Mouse (Mus musculus): ENCODE measurements around the gene Dclk2. TPM values are rescaled to one million over a fixed set of nuclear protein-coding genes. Genes with fewer than 3 reads are reported as not detected.

The Dclk2 gene
- polyA plus RNA-seq, 1 experiment from 2014 or later, result 0.44 TPM

DNA sequence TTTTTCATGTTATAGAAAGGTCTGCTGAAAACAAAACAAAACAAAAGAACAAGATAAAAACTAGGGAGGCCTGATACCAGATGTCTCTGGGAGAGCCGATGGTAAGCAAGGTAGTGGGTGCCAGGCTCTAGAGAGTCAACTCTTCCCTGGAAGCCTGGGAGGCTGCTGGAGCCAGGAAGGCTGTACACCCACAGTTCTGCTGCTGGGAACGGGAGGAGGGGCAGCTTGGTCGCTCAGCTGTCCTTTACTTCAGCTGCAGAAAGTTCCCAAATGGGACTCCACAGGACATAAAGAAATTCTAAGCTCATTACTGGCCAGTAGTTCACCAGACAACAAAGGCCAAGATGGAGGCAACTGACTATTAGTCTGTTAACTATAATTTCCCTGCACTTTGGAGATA lies 50.2 kb downstream of the Dclk2 start:
- 94% methylated on average over 3 of the region's 3 CpGs for WGBS (ENCODE audit: missing documents)
- H3K79me2 ChIP-seq (ENCODE audit: inconsistent target), result no peaks in the 10 kb centered on the region

DNA sequence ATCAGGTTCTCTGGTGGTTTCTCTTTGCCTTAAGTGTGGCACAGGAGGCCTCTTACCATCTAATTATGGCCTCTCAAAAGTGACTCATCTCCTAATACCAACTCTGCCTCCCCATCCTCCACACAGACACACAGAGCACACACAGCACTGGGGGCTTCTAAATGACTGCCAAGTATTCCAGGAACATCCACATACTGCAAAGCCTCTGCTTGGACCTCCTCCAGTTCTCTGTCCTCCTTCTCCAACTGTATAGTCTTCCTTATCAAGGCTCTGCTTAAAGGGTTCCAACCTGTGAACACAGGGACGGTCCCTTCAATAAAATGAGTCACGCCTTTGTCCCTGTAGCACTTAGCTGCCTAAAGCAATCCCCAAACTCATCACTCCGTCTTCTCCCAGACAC lies 51.9 kb downstream of the Dclk2 start:
- WGBS (ENCODE audit: missing documents), result 93% methylated on average over 3 of the region's 3 CpGs
- Histone ChIP-seq H3K4me3 (ENCODE audit: inconsistent target) (no peak overlapping the region), H3K36me3 (ENCODE audit: inconsistent target) (no peaks in the 10 kb centered on the region), H3K79me2 (ENCODE audit: inconsistent target) (no peaks in the 10 kb centered on the region), H3K27ac (no peak overlapping the region)

More for the DNA sequence above, 50.2 kb downstream of the Dclk2 start:
- H3K27ac ChIP-seq, result no peak overlapping the region
- no peak overlapping the region for H3K4me3 ChIP-seq (ENCODE audit: inconsistent target)
- H3K36me3 ChIP-seq (ENCODE audit: inconsistent target), result no peaks in the 10 kb centered on the region

DNA sequence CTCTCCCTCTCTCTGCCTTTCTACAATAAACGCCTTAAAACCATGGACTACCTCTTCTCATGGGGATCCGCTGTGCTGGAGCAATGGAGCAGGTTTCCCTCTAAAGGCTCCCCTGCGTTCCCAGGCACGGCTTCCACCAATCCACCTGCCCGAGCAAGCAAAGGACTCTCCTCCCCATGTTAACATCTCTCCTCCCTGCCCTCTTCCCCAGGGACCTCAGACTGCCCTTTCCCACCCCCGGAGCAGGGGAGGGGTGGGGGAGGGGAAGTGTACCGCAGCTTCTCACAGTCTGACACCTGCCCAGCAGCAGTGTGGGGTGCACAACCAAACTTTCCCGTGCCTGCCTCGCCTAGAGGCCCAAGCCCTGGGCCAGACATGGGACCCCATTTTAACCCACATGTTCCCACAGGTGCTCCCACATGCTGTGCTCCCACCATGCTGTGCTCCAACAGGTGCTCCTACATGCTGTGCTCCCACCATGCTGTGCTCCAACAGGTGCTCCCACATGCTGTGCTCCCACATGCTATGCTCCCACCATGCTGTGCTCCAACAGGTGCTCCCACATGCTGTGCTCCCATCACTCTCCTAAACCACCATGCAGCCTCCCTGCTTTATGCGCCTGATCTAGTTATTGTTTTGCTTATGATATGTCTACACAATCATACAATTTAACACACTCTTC lies 57.2 kb downstream of the Dclk2 start:
- Histone ChIP-seq H3K27ac (no peak overlapping the region), H3K36me3 (ENCODE audit: inconsistent target) (no peaks in the 10 kb centered on the region), H3K4me3 (ENCODE audit: inconsistent target) (no peak overlapping the region), H3K79me2 (ENCODE audit: inconsistent target) (no peaks in the 10 kb centered on the region)
- WGBS (ENCODE audit: missing documents), result 84% methylated on average over 10 of the region's 10 CpGs

DNA sequence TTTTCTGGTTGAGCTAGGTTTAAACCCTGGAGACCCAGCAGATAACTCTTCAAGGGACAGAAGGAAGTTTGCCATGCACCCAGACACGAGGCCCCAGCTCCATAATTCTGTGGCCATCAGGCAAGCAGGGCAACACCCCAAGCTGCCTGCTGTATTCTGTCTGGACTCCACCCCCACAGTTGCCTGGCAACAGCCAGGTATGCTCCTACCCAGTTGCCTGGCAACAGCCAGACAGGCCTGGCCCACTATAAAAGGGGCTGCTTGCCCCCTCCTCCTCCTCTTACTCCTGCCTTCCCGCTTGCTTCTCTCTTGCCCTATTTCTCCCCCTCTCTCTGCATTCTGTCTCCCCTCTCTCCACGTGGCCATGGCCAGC lies 57.7 kb downstream of the Dclk2 start:
- 71% methylated on average over 3 of the region's 3 CpGs for WGBS (ENCODE audit: missing documents)
- H3K4me3 ChIP-seq (ENCODE audit: inconsistent target), result no peak overlapping the region
- no peaks in the 10 kb centered on the region for H3K79me2 ChIP-seq (ENCODE audit: inconsistent target)
- no peak overlapping the region for H3K27ac ChIP-seq
- H3K36me3 ChIP-seq (ENCODE audit: inconsistent target), result no peaks in the 10 kb centered on the region

DNA sequence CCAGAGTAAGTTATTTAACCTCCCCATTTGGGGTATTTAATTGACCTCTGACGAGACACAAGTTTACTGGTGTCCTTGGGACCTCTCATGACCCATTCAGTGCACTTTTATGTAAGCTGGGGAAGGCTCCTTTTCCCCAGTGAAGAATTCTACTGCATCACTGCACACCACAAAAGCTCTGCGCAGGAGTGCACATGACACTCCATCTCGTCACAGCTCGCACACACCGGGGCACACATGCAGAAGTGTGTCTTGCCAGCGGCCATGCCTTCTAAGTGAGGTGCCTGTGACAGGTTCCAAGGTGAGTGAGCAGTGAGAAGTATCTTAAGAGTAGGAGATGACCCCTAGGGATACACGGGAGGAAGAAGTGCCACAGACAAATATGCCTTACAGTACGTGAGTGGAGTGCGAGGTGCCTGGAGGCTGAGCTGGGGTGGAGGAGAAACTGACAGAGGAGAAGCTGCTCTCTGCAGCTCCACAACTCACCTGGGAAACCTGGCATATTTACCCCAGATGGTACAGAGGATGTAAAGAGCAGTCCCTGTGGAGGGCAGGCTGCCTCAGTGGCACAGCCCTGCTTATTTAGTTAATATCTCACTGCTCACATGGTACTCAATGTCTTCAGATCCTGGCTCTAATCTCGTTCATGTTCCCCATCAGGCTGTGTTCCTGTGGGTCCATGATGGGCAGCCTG lies 58.3 kb downstream of the Dclk2 start:
- 93% methylated on average over 10 of the region's 10 CpGs for WGBS (ENCODE audit: missing documents)
- no peak overlapping the region for H3K27ac ChIP-seq
- H3K4me3 ChIP-seq (ENCODE audit: inconsistent target), result no peak overlapping the region
- no peaks in the 10 kb centered on the region for H3K79me2 ChIP-seq (ENCODE audit: inconsistent target)
- no peaks in the 10 kb centered on the region for H3K36me3 ChIP-seq (ENCODE audit: inconsistent target)

DNA sequence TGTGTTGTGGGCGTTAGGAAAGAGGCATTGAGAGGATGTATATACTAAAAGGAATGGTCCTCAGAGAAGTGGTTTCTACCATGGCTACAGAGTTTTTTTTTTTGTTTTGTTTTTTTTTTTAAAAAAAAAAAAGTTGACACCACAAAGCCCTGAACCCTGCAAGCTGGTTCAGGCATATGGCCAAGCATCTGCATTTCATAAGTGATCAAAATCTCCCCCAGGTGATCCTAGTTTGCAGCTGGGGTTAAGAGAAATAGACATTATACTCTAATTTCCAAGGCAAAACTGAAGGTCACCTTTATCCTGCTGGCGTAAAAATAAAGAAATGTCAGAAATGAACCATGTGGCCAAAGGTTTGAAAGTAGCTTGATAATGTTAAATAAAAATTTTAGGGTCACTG lies 60.9 kb downstream of the Dclk2 start:
- 96% methylated on average over 2 of the region's 2 CpGs for WGBS (ENCODE audit: missing documents)
- H3K36me3 ChIP-seq (ENCODE audit: inconsistent target), result no peaks in the 10 kb centered on the region

DNA sequence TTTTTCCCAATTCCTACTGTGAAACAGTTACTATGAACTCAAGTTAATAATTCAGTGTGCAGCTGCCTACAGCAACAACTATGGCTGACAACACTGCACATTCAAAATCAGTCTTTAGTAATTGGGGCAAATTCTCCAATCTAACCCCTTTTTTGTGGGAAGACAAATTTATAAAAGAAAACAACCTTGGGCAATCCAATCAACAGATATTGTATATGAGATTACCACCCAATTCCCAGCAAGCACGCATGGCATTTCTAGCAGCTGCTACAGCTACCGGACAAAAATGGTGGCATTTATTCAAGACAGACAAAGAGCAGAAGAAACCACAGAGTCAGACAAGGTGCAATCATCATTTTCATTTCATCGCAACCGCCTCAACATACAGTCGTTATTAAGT lies 62.0 kb downstream of the Dclk2 start:
- 92% methylated on average over 5 of the region's 5 CpGs for whole genome bisulfite sequencing (ENCODE audit: missing documents)
- no peaks in the 10 kb centered on the region for H3K79me2 ChIP-seq (ENCODE audit: inconsistent target)
- H3K4me3 ChIP-seq (ENCODE audit: inconsistent target), result no peak overlapping the region
- no peak overlapping the region for H3K27ac ChIP-seq
- H3K36me3 ChIP-seq (ENCODE audit: inconsistent target), result no peaks in the 10 kb centered on the region

More for the DNA sequence above, 60.9 kb downstream of the Dclk2 start:
- Histone ChIP-seq H3K4me3 (ENCODE audit: inconsistent target) (no peak overlapping the region), H3K27ac (no peak overlapping the region), H3K79me2 (ENCODE audit: inconsistent target) (no peaks in the 10 kb centered on the region)

DNA sequence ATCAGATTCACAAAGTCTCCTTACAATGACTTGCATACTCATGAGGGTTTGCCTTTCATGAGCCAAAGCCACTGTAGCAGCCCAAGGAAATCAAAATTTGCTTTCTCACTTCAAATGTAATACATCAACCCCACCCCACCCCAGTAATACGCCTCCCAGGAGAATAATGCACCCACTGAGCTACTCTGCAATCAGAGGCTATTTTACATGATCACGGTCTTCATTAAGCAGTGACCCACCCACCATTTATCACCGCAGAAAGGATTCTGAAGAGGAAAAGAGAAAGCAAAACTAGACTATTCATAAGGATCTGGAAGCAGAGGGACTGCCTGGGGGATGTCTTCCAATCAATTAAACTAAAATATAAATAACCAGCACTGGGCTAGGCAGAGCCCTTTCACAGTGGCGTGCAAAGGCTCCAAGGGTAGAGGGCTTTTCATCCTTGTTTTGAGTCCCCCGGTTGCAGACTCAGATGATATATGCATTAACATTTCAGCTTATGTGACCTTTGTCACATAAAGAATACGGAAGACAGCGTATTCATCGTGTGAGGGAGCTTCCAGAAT lies 62.7 kb downstream of the Dclk2 start:
- no peak overlapping the region for H3K27ac ChIP-seq
- WGBS (ENCODE audit: missing documents), result 92% methylated on average over 8 of the region's 8 CpGs
- no peaks in the 10 kb centered on the region for H3K79me2 ChIP-seq (ENCODE audit: inconsistent target)
- no peaks in the 10 kb centered on the region for H3K36me3 ChIP-seq (ENCODE audit: inconsistent target)
- no peak overlapping the region for H3K4me3 ChIP-seq (ENCODE audit: inconsistent target)

DNA sequence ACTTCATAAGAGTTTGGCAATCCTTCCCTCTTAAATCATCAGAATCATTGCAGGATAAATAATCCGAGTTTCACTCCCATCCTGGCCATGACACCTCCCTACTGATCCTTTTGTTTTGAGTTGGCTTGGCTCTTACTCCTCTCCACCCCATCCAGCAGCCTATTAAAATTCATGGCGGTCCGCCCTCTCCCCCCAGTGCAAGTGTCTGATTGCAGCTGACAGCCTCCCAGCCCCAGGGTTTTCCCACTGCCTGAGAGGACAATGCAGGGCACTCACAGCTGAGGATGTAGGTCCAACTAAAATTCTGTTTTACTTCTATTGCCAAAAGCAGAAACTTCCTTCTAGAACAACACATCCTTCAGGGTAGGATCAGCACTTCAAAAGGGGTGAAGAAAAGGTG lies 67.8 kb downstream of the Dclk2 start:
- Histone ChIP-seq H3K4me3 (ENCODE audit: inconsistent target) (no peak overlapping the region), H3K36me3 (ENCODE audit: inconsistent target) (no peaks in the 10 kb centered on the region), H3K27ac (no peak overlapping the region), H3K79me2 (ENCODE audit: inconsistent target) (no peaks in the 10 kb centered on the region)
- 100% methylated on average over 3 of the region's 3 CpGs for WGBS (ENCODE audit: missing documents)

DNA sequence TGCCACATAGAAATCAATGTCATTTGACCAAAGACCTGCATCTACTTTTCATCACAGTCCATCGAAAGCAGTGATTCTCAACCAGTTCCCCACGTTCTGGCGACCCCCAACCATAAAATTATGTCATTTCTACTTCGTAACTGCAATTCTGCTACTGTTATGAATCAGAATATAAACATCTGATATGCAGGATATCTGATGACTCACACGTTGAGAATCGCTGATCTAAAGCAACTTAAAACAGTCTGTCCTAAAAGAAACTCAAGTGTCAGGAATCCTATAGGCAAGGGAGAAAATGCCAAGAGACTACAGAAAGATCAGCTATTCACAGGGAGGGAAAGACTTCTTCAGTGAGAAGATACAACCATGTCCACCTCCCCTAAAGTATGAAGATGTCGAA lies 69.5 kb downstream of the Dclk2 start:
- Histone ChIP-seq H3K27ac (no peak overlapping the region), H3K36me3 (ENCODE audit: inconsistent target) (no peaks in the 10 kb centered on the region), H3K79me2 (ENCODE audit: inconsistent target) (no peaks in the 10 kb centered on the region), H3K4me3 (ENCODE audit: inconsistent target) (no peak overlapping the region)
- WGBS (ENCODE audit: missing documents), result 87% methylated on average over 7 of the region's 7 CpGs

DNA sequence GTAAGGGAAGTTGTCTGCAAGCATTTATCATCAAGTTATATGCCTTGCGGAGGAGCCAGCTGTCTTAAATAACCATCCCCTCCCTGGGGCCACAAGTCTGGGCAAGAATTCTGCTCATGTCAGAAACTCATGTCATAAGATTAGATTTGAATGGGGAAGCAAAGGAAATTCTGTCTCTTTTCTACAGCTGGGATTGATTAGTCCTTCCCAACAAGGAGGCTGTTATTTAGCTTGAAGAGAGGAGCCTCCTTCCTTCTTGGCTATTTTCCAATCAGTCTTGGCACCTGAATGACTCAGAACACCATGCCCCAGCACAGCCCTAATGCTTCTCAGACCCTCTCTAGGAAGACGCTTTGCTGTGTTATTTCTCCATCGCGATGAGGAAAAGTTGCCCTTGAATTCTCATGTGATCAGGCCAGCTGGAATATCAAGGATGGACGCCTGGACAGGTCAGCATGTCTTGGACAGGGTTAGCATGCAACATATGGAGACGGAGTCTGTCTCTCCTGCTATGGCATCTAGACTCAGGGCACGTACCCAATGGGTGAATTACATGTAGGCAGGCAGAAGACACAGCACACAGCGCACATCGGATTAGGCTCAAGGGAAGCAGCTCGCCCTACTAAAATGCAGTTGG lies 70.1 kb downstream of the Dclk2 start:
- Histone ChIP-seq H3K79me2 (ENCODE audit: inconsistent target) (no peaks in the 10 kb centered on the region), H3K36me3 (ENCODE audit: inconsistent target) (no peaks in the 10 kb centered on the region), H3K27ac (no peak overlapping the region), H3K4me3 (ENCODE audit: inconsistent target) (no peak overlapping the region)
- 88% methylated on average over 10 of the region's 10 CpGs for WGBS (ENCODE audit: missing documents)

DNA sequence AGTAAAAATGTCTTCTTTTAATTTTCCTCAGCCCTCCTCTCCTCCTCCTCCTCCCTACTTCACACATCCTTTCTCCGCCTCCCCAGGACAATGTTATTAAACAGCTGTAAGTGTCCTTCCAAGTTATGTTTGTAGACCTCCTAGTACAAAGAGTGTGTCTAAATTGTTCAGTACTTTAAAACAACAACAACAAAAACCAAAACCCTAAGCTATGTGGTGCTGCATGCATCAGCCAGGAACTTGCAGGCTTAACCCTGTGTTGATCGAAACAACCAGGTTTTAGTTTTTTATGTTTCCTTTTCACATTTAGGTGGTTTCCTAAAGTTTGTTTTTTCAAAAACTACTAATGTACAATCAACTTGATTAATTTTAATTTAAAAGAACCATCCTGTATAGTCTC lies 71.3 kb downstream of the Dclk2 start:
- H3K36me3 ChIP-seq (ENCODE audit: inconsistent target), result no peaks in the 10 kb centered on the region
- no peak overlapping the region for H3K4me3 ChIP-seq (ENCODE audit: inconsistent target)
- H3K79me2 ChIP-seq (ENCODE audit: inconsistent target), result no peaks in the 10 kb centered on the region
- WGBS (ENCODE audit: missing documents), result 54% methylated on average over 1 of the region's 2 CpGs
- H3K27ac ChIP-seq, result no peak overlapping the region

DNA sequence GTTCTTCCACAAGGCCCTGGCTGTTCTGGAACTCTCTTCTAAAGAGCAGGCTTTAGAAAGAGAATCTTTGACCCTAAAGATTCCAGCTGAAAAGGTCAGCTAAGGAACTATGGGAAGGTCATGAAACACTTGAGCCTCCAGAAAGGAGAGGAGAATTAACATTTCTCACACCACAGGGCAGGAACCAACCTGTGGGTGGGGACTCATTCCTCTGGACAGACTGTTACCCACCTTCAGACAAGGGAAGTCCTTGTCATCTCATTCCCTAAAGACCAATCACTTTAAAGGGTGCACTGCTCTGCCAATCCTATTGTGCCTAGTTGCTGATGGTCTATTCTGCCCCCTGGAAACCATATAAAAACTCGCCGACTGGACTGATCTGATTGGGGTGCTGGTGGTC lies 73.1 kb downstream of the Dclk2 start:
- no peaks in the 10 kb centered on the region for H3K36me3 ChIP-seq (ENCODE audit: inconsistent target)
- H3K27ac ChIP-seq, result no peak overlapping the region
- H3K4me3 ChIP-seq (ENCODE audit: inconsistent target), result no peak overlapping the region
- 100% methylated on average over 2 of the region's 2 CpGs for WGBS (ENCODE audit: missing documents)
- H3K79me2 ChIP-seq (ENCODE audit: inconsistent target), result no peaks in the 10 kb centered on the region

DNA sequence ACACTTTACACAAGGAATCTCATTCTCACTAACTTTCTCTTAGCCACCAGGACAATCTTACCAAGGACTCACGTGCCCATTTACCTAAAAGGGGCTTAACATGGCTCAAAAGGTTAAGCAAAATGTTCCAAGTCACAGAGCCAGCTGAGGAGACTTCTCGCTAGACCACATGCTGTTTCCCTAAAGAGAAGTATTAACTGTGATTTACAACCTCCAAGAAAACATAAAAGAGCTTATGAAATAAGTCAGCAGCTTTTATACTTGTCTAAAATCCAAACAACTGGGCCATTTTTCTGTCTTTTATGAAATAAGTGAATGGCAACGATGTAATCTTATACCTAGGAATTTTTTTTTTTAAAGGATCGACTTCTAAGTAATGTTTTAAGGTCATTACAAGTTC lies 74.6 kb downstream of the Dclk2 start:
- 73% methylated on average over 4 of the region's 4 CpGs for WGBS (ENCODE audit: missing documents)
- no peaks in the 10 kb centered on the region for H3K79me2 ChIP-seq (ENCODE audit: inconsistent target)
- H3K36me3 ChIP-seq (ENCODE audit: inconsistent target), result no peaks in the 10 kb centered on the region

DNA sequence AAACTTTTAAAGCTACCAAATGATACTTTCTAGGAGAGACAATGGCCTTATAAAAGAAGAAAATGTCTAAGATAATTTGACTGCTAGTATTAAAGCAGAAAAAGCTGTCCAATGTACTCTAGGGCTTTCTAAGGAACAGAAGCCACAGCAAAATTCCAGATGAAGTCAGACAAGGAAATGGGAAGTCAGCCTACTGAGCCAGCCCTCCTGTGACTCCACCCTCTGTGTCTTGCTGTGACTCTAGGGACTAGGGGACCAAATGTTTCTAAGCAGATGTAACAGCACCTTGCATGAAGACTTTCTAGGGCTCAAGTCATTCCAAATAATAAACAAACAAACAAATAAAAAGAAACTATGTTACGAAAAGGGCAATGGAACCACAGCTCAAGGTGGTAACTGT lies 75.1 kb downstream of the Dclk2 start:
- H3K27ac ChIP-seq, result no peak overlapping the region
- no peaks in the 10 kb centered on the region for H3K79me2 ChIP-seq (ENCODE audit: inconsistent target)
- 90% methylated on average over 1 of the region's 1 CpGs for WGBS (ENCODE audit: missing documents)
- H3K4me3 ChIP-seq (ENCODE audit: inconsistent target), result no peak overlapping the region
- H3K36me3 ChIP-seq (ENCODE audit: inconsistent target), result no peaks in the 10 kb centered on the region

More for the DNA sequence above, 74.6 kb downstream of the Dclk2 start:
- H3K27ac ChIP-seq, result no peak overlapping the region
- no peak overlapping the region for H3K4me3 ChIP-seq (ENCODE audit: inconsistent target)
